Mouse (Mus musculus): ENCODE results near the gene Mrps14.

Gene Mrps14

GRCm38 (mm10) chr1:160194529-160195336 lies at the start of gene Mrps14:
Gene Mrps14 (plus strand): TSS chr1:160195215.
- DNase-seq (ENCODE audit: low read depth) = peak; percentile 100

DNA sequence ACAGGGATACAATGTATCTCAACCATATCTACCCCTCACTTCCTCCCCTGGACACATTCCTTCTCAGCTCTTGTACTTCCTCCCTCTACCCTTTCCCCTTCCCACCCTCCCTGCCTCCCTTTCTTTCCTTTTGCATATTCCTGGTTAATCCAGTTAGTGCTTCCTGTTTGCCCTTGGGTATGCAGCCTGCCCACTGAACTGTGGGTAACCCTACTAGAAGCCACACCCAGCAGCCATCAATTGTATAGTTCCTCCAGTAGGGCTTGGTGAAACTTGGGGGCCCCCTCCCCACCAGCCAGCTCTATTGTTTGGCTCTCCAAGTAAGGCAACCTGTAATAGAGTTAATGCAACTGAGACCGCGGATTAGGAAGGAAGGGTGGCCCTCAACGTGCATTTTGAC lies 49.4 kb upstream of the Mrps14 start:
- DNase-seq (ENCODE audit: low read depth) = no peak

DNA sequence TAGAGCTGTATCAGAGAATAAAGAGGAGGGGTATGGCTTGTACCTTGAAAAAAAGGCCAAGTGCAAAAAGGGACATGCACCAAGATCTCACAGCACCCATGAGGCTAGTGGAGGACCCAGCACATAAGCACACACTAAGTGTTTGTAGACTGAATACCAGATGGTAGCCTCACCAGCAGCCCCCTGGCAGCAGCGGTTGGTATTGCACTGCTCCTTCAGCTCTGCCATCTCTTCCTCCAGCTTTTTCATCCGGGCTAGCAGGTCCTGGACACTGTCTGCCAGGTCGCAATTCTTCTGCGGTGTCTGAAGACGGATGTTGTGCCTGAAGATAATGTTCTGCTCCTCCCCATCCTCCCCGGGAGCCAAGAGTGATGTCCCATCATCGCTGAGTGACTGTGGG lies 47.7 kb upstream of the Mrps14 start:
- no peak for DNase-seq (ENCODE audit: low read depth)

DNA sequence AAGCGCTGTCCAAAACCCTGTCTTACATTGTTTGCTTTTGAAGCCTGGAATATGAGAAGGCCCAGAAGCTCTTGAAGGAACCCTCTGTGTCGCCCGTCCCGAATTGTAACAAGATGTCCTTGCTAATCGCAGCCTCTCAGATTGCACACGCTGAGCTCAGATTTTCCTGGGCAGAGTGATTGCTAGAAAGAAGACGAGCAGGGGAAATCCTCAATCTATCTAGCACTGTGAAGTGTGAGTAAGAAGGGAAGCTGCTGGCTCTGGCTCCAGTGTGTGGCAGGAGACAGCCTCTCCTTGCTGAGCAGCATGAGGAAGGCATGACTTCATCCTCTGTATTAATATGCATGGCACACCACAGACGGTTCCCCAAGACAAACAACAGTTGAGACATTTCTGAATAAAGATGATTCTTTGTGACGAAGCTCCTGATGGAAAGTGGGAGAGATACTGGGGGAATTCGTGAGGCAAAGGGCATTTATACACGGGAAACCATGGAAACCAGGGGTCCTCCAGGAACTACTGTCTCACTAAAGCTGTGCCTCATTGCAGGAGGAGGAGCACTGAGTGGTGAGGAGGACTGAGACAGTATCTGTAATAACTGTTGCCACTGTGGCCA lies 45.6 kb upstream of the Mrps14 start:
- no peak for DNase-seq (ENCODE audit: low read depth)

GRCm38 (mm10) chr1:160150726-160151125 lies 44.3 kb upstream of the Mrps14 start:
- DNase-seq (ENCODE audit: low read depth) = no peak

DNA sequence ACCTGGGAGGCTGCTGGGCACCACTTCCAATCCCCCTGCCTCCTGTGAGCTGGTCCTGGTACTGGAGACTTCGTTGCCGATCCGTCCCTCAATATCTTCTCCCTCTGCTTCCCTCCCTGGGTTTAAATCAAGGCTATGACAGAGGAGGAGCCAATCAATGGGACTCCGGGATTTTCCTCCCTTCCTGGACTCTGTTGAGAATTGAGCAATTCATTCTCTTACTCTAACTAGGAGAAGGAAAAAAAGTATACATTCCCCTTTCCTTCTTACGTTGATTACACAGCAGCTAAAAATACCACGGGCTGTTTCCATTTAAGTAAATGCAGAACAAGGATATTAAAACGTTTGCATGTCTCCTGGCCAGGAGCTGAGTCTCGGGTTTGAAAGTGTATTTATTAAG lies 41.5 kb upstream of the Mrps14 start, which contains the start of gene Tnn:
TSS of gene Tnn (minus strand) at position 101 of the 400 bp plus-strand sequence.
- no peak for DNase-seq (ENCODE audit: low read depth)

GRCm38 (mm10) chr1:160158190-160158589 lies 36.8 kb upstream of the Mrps14 start:
- DNase-seq (ENCODE audit: low read depth) = no peak

DNA sequence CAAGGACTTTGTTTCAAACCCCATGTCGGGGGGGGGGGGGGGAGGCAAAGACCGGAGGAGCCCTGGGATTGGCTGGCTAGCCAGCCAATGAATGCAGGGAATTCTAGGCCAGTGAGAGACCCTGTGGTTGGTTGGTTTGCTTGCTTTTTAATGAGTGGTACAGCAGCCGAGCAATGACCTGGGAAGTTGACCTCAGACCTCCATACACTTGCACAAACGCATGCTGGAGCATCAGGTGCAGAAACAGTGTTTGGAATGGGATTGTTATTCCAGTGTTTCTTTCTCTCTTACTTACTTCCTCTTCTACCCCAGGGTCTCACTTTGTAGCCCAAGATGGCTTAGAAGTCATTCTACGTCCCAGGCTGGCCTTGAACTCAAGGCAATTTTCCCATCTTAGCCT lies 28.4 kb upstream of the Mrps14 start:
- DNase-seq (ENCODE audit: low read depth) = no peak

DNA sequence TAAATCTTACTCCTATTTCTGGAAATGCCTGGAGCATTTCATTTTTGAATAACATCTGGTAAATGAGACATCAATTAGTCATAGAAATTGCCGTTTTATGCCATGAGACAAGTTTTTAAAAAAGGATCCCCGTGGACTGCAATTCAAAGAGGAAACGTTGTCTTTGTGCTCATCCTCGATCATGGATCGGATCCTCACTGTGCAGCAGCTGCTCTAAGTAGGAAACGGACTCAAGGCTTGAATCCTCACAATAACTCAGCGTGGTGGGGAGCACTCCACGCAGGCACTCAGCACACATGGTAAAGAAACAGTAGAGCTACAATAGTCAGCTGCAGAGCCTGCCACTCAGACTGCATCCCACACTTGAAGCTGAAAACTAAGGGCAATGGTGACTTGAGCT lies 18.1 kb upstream of the Mrps14 start:
- DNase-seq (ENCODE audit: low read depth) = no peak

DNA sequence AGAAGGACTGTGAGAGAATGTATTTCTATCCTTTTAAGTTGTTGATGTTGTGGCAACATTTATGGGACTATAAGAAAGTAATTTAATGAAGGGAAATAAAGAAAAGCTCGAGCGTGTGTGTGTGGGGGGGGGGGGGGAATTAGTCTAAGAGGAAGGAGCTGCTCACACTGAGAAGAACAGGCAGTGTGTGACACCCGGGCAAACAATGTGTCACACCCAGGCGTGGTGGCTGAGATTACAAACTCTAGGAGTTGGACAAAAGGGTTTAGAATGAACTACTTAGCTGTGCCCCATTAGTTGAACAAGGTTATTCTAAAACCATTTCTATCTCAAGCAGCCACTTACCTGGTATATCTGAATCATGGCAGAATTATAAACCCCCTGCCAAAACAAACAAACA lies 13.8 kb upstream of the Mrps14 start:
- no peak for DNase-seq (ENCODE audit: low read depth)

DNA sequence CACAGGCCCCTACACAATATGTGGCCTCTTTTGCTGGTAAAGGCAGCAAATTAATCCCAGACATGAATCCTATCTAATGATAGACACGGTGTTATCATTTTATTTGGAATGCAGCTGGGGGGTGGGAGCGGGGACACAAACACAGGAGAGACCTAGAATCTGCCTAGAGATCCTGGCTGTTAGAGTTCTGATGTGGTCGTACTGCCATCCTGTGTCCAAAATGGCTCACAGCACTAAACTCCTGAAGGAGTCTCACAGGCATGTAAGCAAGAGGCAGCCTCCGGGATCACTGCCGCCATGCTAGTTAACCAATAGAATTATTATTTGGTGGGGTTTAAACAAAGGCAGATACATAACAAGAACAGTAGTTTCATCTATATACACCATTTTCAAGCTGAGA lies 10.5 kb upstream of the Mrps14 start:
- peak; percentile 46 for DNase-seq (ENCODE audit: low read depth)

- DNase-seq (ENCODE audit: low read depth) = no peak
Observed at GRCm38 (mm10) chr1:160195337-160195663, 285 bp downstream of the Mrps14 start.

- no peak for DNase-seq (ENCODE audit: low read depth)
Observed at GRCm38 (mm10) chr1:160205486-160205885, 10.5 kb downstream of the Mrps14 start.

DNA sequence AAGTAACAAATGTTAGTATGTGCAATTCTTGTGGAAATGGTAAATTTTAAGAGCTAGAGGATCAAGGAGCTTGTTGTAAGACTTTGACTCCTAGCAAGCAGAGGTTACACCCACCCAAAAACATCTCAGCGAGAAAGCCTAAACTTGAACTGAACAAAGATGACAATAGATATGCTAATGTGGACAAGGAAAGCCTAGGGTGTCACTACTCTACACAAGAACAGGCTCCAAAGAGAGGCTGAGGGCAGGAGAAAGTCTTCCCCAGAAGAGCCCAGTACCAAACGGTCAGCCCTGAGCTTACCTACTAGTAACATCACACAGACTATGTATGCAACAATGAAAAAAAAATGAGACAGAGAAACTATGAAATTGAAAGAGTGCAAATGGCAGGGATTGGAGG lies 14.8 kb downstream of the Mrps14 start:
- no peak for DNase-seq (ENCODE audit: low read depth)

GRCm38 (mm10) chr1:160210566-160210965 lies 15.6 kb downstream of the Mrps14 start:
- DNase-seq (ENCODE audit: low read depth) = no peak

- no peak for DNase-seq (ENCODE audit: low read depth)
Observed at GRCm38 (mm10) chr1:160211597-160212122, 16.6 kb downstream of the Mrps14 start.

- peak; percentile 71 for DNase-seq (ENCODE audit: low read depth)
Observed at GRCm38 (mm10) chr1:160212123-160212691, 17.2 kb downstream of the Mrps14 start.

- DNase-seq (ENCODE audit: low read depth) = peak; percentile 99
Observed at GRCm38 (mm10) chr1:160212703-160213669, 18.0 kb downstream of the Mrps14 start, which contains the start of gene Cacybp. Gene Cacybp (minus strand): TSS chr1:160212875.

- DNase-seq (ENCODE audit: low read depth) = no peak
Observed at GRCm38 (mm10) chr1:160214171-160214570, 19.2 kb downstream of the Mrps14 start.

DNA sequence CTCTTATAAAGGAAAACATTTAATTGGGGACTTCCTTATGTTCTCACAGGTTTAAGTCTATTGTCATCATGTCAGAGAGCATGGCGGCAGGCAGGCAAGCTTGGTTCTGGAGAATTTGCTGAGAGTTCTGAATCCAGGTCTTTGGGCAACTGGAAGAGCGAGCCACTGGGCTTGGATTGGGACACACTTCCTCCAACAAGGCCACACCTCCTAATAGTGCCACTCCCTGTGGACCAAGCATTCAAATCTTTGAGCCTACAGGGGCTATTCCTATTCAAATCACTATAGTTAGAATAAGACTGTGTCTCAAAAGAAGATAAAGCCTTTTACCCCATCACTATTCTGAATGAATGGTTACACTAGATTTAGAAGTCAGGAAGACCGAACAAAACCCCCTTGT lies 22.9 kb downstream of the Mrps14 start:
- DNase-seq (ENCODE audit: low read depth) = no peak

GRCm38 (mm10) chr1:160224093-160224492 lies 29.1 kb downstream of the Mrps14 start:
- no peak for DNase-seq (ENCODE audit: low read depth)

- no peak for DNase-seq (ENCODE audit: low read depth)
Observed at GRCm38 (mm10) chr1:160227196-160227595, 32.2 kb downstream of the Mrps14 start.

Data from induced T-regulatory cell, adult 2 months (primary cell).